Mouse (Mus musculus): ENCODE data around the gene 4430402I18Rik. TPM values are rescaled to one million over a fixed set of nuclear protein-coding genes. Genes with fewer than 3 reads are reported as not detected.

The 4430402I18Rik gene
- 0.02 TPM for polyA plus RNA-seq (2012; fragmentation: generic; extraction: Trizol)
- long read RNA-seq, experiment 1 = 0 reads
- long read RNA-seq, experiment 2 = 0 reads

- H3K79me3 ChIP-seq (ENCODE audit: low read depth) = no peaks in the 10 kb centered on the region
- H3K27me3 ChIP-seq (ENCODE audit: control insufficient read depth, insufficient read depth, insufficient read length) = no peaks in the 10 kb centered on the region
- no peak within 1 kb of the TSS for H3K4me3 ChIP-seq (ENCODE audit: insufficient read depth, poor library complexity, severe bottlenecking)
- no peak within 1 kb of the TSS for H3ac ChIP-seq (ENCODE audit: control insufficient read depth, insufficient read length, low read depth)
- TF ChIP-seq CTCF (IDR thresholded peaks at IDR 0.05; ENCODE audit: control insufficient read depth, insufficient read depth, insufficient read length) (no peak), MYOG (IDR thresholded peaks at IDR 0.05; ENCODE audit: control insufficient read depth, extremely low read depth, insufficient read length) (no peak), FOSL1 (IDR thresholded peaks at IDR 0.05; ENCODE audit: insufficient read depth, low read length, poor library complexity, severe bottlenecking) (no peak), MYOD1 (IDR thresholded peaks at IDR 0.05; ENCODE audit: control insufficient read depth, insufficient read length, low read depth) (no peak), USF1 (IDR thresholded peaks at IDR 0.05; ENCODE audit: low read depth) (no peak), MAX (IDR thresholded peaks at IDR 0.05) (no peak), CEBPB (IDR thresholded peaks at IDR 0.05; ENCODE audit: low read depth) (no peak)
- H3K79me2 ChIP-seq (ENCODE audit: control insufficient read depth, insufficient read depth) = no peaks in the 10 kb centered on the region
- no peaks in the 10 kb centered on the region for H3K36me3 ChIP-seq (ENCODE audit: control insufficient read depth, insufficient read depth)
These were observed at the start of gene 4430402I18Rik for GRCm38 (mm10) chr19:28967652-28968051. Gene 4430402I18Rik (minus strand): TSS chr19:28967800.

DNA sequence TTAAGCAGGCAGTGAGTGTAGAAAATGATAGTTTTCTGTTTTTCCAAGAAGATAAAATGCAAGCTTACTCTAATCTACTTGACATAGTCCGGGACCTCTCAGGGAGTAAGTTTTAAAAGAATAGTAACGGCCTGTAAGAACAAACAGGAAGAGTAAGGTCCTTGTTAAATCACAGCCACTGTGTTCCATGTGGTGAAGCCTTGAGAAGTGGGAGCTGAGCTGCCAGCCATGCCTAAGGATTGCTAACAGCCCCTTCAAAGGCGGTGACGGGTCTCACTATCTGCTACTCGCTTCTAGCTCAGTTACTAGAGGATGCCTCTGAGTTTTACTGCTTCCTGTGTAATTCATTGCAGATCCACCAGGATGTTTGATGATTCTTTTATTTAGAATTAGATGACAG is 49.2 kb upstream of the 4430402I18Rik start:
- no peak overlapping the region for H3ac ChIP-seq (ENCODE audit: control insufficient read depth, insufficient read length, low read depth)
- H3K36me3 ChIP-seq (ENCODE audit: control insufficient read depth, insufficient read depth) = peaks cover 94% of the 10 kb centered on the region
- H3K27me3 ChIP-seq (ENCODE audit: control insufficient read depth, insufficient read depth, insufficient read length) = no peaks in the 10 kb centered on the region
- TF ChIP-seq MYOG (IDR thresholded peaks at IDR 0.05; ENCODE audit: control insufficient read depth, extremely low read depth, insufficient read length) (no peak), CEBPB (IDR thresholded peaks at IDR 0.05; ENCODE audit: low read depth) (no peak), CTCF (IDR thresholded peaks at IDR 0.05; ENCODE audit: control insufficient read depth, insufficient read depth, insufficient read length) (no peak), FOSL1 (IDR thresholded peaks at IDR 0.05; ENCODE audit: insufficient read depth, low read length, poor library complexity, severe bottlenecking) (no peak)
- no peaks in the 10 kb centered on the region for H3K79me3 ChIP-seq (ENCODE audit: low read depth)
- H3K79me2 ChIP-seq (ENCODE audit: control insufficient read depth, insufficient read depth) = no peaks in the 10 kb centered on the region
- no peak overlapping the region for H3K4me3 ChIP-seq (ENCODE audit: insufficient read depth, poor library complexity, severe bottlenecking)

DNA sequence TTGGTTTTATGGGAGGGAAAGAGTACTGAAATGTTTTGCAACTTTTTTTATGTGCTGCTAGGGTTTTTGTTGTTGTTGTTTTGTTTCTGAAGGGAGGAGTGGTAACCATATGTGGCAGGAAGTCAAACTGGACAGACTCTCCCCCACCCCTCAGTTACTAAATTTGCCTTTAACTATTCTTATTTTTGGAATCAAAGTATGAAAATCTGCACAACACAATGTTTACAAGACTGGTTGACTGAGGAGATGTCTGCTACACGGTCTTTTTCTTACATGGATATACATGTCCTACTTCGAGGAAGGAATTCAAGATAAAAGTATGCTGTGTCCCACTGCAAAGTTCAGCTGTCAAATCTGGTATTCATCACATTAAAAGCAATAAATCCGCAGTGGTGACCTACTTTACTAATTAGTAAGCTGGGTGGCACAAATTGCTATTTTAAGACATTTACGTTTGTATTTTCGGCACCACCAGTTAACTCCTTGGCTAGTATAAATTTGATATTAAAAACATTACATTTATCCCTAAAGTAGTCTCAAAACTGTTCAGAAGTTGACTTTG is 48.7 kb upstream of the 4430402I18Rik start:
- H3K27me3 ChIP-seq (ENCODE audit: control insufficient read depth, insufficient read depth, insufficient read length) = no peaks in the 10 kb centered on the region
- no peak for TF ChIP-seq CEBPB (IDR thresholded peaks at IDR 0.05; ENCODE audit: low read depth)
- no peak for TF ChIP-seq USF1 (IDR thresholded peaks at IDR 0.05; ENCODE audit: low read depth)
- TF ChIP-seq CTCF (IDR thresholded peaks at IDR 0.05; ENCODE audit: control insufficient read depth, insufficient read depth, insufficient read length) = no peak
- TF ChIP-seq MAX (IDR thresholded peaks at IDR 0.05) = no peak
- TF ChIP-seq MYOG (IDR thresholded peaks at IDR 0.05; ENCODE audit: control insufficient read depth, extremely low read depth, insufficient read length) = no peak
- TF ChIP-seq FOSL1 (IDR thresholded peaks at IDR 0.05; ENCODE audit: insufficient read depth, low read length, poor library complexity, severe bottlenecking) = no peak
- no peak for TF ChIP-seq MYOD1 (IDR thresholded peaks at IDR 0.05; ENCODE audit: control insufficient read depth, insufficient read length, low read depth)
- H3ac ChIP-seq (ENCODE audit: control insufficient read depth, insufficient read length, low read depth) = no peak overlapping the region
- H3K4me3 ChIP-seq (ENCODE audit: insufficient read depth, poor library complexity, severe bottlenecking) = no peak overlapping the region
- no peaks in the 10 kb centered on the region for H3K79me2 ChIP-seq (ENCODE audit: control insufficient read depth, insufficient read depth)
- H3K36me3 ChIP-seq (ENCODE audit: control insufficient read depth, insufficient read depth) = peaks cover 95% of the 10 kb centered on the region
- H3K79me3 ChIP-seq (ENCODE audit: low read depth) = no peaks in the 10 kb centered on the region

- TF ChIP-seq CTCF (IDR thresholded peaks at IDR 0.05; ENCODE audit: control insufficient read depth, insufficient read depth, insufficient read length) (no peak), MYOD1 (IDR thresholded peaks at IDR 0.05; ENCODE audit: control insufficient read depth, insufficient read length, low read depth) (no peak), USF1 (IDR thresholded peaks at IDR 0.05; ENCODE audit: low read depth) (no peak), FOSL1 (IDR thresholded peaks at IDR 0.05; ENCODE audit: insufficient read depth, low read length, poor library complexity, severe bottlenecking) (no peak), CEBPB (IDR thresholded peaks at IDR 0.05; ENCODE audit: low read depth) (no peak), MYOG (IDR thresholded peaks at IDR 0.05; ENCODE audit: control insufficient read depth, extremely low read depth, insufficient read length) (no peak), MAX (IDR thresholded peaks at IDR 0.05) (no peak)
These were observed 48.0 kb upstream of the 4430402I18Rik start for GRCm38 (mm10) chr19:29015410-29016203.

GRCm38 (mm10) chr19:29014466-29015055 is 47.0 kb upstream of the 4430402I18Rik start:
- H3K79me2 ChIP-seq (ENCODE audit: control insufficient read depth, insufficient read depth) = no peaks in the 10 kb centered on the region
- no peak overlapping the region for H3K4me3 ChIP-seq (ENCODE audit: insufficient read depth, poor library complexity, severe bottlenecking)
- H3ac ChIP-seq (ENCODE audit: control insufficient read depth, insufficient read length, low read depth) = no peak overlapping the region
- H3K79me3 ChIP-seq (ENCODE audit: low read depth) = no peaks in the 10 kb centered on the region
- H3K36me3 ChIP-seq (ENCODE audit: control insufficient read depth, insufficient read depth) = peaks cover 95% of the 10 kb centered on the region
- TF ChIP-seq USF1 (IDR thresholded peaks at IDR 0.05; ENCODE audit: low read depth) (no peak), CEBPB (IDR thresholded peaks at IDR 0.05; ENCODE audit: low read depth) (no peak)
- H3K27me3 ChIP-seq (ENCODE audit: control insufficient read depth, insufficient read depth, insufficient read length) = no peaks in the 10 kb centered on the region

More at GRCm38 (mm10) chr19:29015410-29016203, 48.0 kb upstream of the 4430402I18Rik start:
- Histone ChIP-seq H3K36me3 (ENCODE audit: control insufficient read depth, insufficient read depth) (peaks cover 96% of the 10 kb centered on the region), H3ac (ENCODE audit: control insufficient read depth, insufficient read length, low read depth) (no peak overlapping the region), H3K4me3 (ENCODE audit: insufficient read depth, poor library complexity, severe bottlenecking) (no peak overlapping the region), H3K27me3 (ENCODE audit: control insufficient read depth, insufficient read depth, insufficient read length) (no peaks in the 10 kb centered on the region), H3K79me3 (ENCODE audit: low read depth) (no peaks in the 10 kb centered on the region), H3K79me2 (ENCODE audit: control insufficient read depth, insufficient read depth) (no peaks in the 10 kb centered on the region)

Data from C2C12 (cell line).